Mouse (Mus musculus): Measurements from ENCODE around the gene Ripor2. TPM values are rescaled to one million over a fixed set of nuclear protein-coding genes. Genes with fewer than 3 reads are reported as not detected.

Ripor2 gene
- total RNA-seq, 1 experiment from 2014 or later: 3.4 TPM

GRCm38 (mm10) chr13:24712581-24713130 is 130.7 kb downstream of the Ripor2 start:
- peak; percentile 31 for DNase-seq

- DNase-seq: peak; percentile 94
These were observed 131.5 kb downstream of the Ripor2 start for GRCm38 (mm10) chr13:24713434-24714000.

GRCm38 (mm10) chr13:24714360-24714885 is 132.4 kb downstream of the Ripor2 start:
- no peak for DNase-seq

GRCm38 (mm10) chr13:24715601-24716000 is 133.6 kb downstream of the Ripor2 start:
- no peak for DNase-seq

- no peak for DNase-seq
These were observed 134.5 kb downstream of the Ripor2 start for GRCm38 (mm10) chr13:24716441-24716840.

GRCm38 (mm10) chr13:24717677-24718076 is 135.7 kb downstream of the Ripor2 start:
- no peak for DNase-seq

GRCm38 (mm10) chr13:24721502-24721901 is 139.5 kb downstream of the Ripor2 start:
- peak; percentile 80 for DNase-seq

- no peak for DNase-seq
These were observed 141.9 kb downstream of the Ripor2 start for GRCm38 (mm10) chr13:24723699-24724394.

- no peak for DNase-seq
These were observed 142.4 kb downstream of the Ripor2 start for GRCm38 (mm10) chr13:24724395-24724759.

GRCm38 (mm10) chr13:24729128-24729527 is 147.1 kb downstream of the Ripor2 start:
- DNase-seq: no peak

GRCm38 (mm10) chr13:24734502-24734901 is 152.5 kb downstream of the Ripor2 start:
- DNase-seq: no peak

GRCm38 (mm10) chr13:24735608-24736131 is 153.7 kb downstream of the Ripor2 start:
- peak; percentile 30 for DNase-seq

- DNase-seq: no peak
These were observed 159.0 kb downstream of the Ripor2 start, which contains the start of gene Armh2 for GRCm38 (mm10) chr13:24741028-24741427. Gene Armh2, plus strand, starts transcription at chr13:24741232.

- no peak for DNase-seq
These were observed 165.8 kb downstream of the Ripor2 start for GRCm38 (mm10) chr13:24747823-24748222.

GRCm38 (mm10) chr13:24750807-24751206 is 168.8 kb downstream of the Ripor2 start:
- DNase-seq: no peak

- no peak for DNase-seq
These were observed 169.4 kb downstream of the Ripor2 start for GRCm38 (mm10) chr13:24751396-24751795.

GRCm38 (mm10) chr13:24756756-24757155 is 174.8 kb downstream of the Ripor2 start:
- DNase-seq: no peak

- DNase-seq: no peak
These were observed 176.0 kb downstream of the Ripor2 start for GRCm38 (mm10) chr13:24757820-24758564.

- DNase-seq: no peak
These were observed 177.5 kb downstream of the Ripor2 start for GRCm38 (mm10) chr13:24759451-24759850.

GRCm38 (mm10) chr13:24760351-24760870 is 178.4 kb downstream of the Ripor2 start:
- no peak for DNase-seq

GRCm38 (mm10) chr13:24761083-24761402 is 179.1 kb downstream of the Ripor2 start:
- no peak for DNase-seq

Measured in adrenal gland, postnatal 14 days (tissue).